Mouse (Mus musculus) ES-E14 (cell line): ENCODE measurements at regions not wholly inside any gene's neighbourhood (a gene's known extent, or its start where the extent isn't known, plus 50 kb on each side); places are given as distances from the start of the nearest gene placed in this dataset.

Experiments
- DNase-seq: peaks from one replicate; pipeline ENCODE4 v3.0.0-alpha.2; 2013; ENCODE audit warnings: low read depth, low spot score
- H3K27ac ChIP-seq: 2 replicates; pipeline ENCODE4 v1.5.1; 2012; ENCODE audit warnings: low read depth, mild to moderate bottlenecking, low read length, moderate library complexity, mixed read lengths; ENCODE audit not compliant: poor library complexity, insufficient read depth, severe bottlenecking
- H3K36me3 ChIP-seq: 2 replicates; pipeline ENCODE4 v1.6.1; 2012; ENCODE audit warnings: mild to moderate bottlenecking, low read length, moderate library complexity, mixed read lengths; ENCODE audit not compliant: control insufficient read depth, poor library complexity, insufficient read depth, severe bottlenecking
- H3K4me1 ChIP-seq, 2 experiments: fragments of 150-350 bp in 1 of 2; sonication (generic) in 1 of 2; 2 replicates each; pipeline ENCODE4 v1.6.1; 2012; ENCODE audit warnings: low read length in 2 of 2, mild to moderate bottlenecking in 1 of 2, mixed read lengths in 1 of 2; ENCODE audit not compliant: control insufficient read depth in 2 of 2, insufficient read depth in 2 of 2, poor library complexity in 1 of 2
- H3K4me3 ChIP-seq, 2 experiments: fragments of 150-350 bp in 1 of 2; sonication (generic) in 1 of 2; 2 replicates each; pipeline ENCODE4 v1.5.1; 2012; ENCODE audit warnings: low read length in 2 of 2, low read depth in 1 of 2, mild to moderate bottlenecking in 1 of 2, mixed read lengths in 1 of 2; ENCODE audit not compliant: insufficient read depth in 1 of 2, poor library complexity in 1 of 2, severe bottlenecking in 1 of 2
- H3K9ac ChIP-seq: 2 replicates; pipeline ENCODE4 v1.6.1; 2012; ENCODE audit warnings: low read depth, mild to moderate bottlenecking, low read length, mixed read lengths; ENCODE audit not compliant: poor library complexity, insufficient read depth, severe bottlenecking
- H3K9me3 ChIP-seq: fragments of 150-350 bp; sonication (generic); 2 replicates; pipeline ENCODE4 v1.6.1; 2012; ENCODE audit warnings: low read depth, mild to moderate bottlenecking, low read length; ENCODE audit not compliant: control insufficient read depth, insufficient read depth
- CHD2 ChIP-seq: IDR thresholded peaks from 2 replicates; pipeline ENCODE4 v1.6.1; 2014; ENCODE audit warnings: mild to moderate bottlenecking, low read depth, low read length, inconsistent platforms
- HCFC1 ChIP-seq: IDR thresholded peaks from 2 replicates; pipeline ENCODE4 v1.6.1; 2012; ENCODE audit warnings: low read length, inconsistent platforms, borderline replicate concordance; ENCODE audit not compliant: insufficient read depth
- MAFK ChIP-seq: IDR thresholded peaks from 2 replicates; pipeline ENCODE4 v1.6.1; 2014; ENCODE audit warnings: mild to moderate bottlenecking, low read depth, low read length, inconsistent platforms; ENCODE audit not compliant: insufficient read depth
- ZC3H11A ChIP-seq: IDR thresholded peaks from 2 replicates; pipeline ENCODE4 v1.6.1; 2012; ENCODE audit warnings: low read depth, mild to moderate bottlenecking, inconsistent platforms, low read length, borderline replicate concordance
- ZNF384 ChIP-seq: IDR thresholded peaks from 2 replicates; pipeline ENCODE4 v1.6.1; 2012; ENCODE audit warnings: low read depth, low read length, inconsistent platforms
- in situ Hi-C, 2 experiments: fragments of 600-800 bp; cut with MboI; formaldehyde crosslinking; loops; one replicate each; pipeline ENCODE4 v1.15.1; 2025; ENCODE audit warnings: low sequenced_read_pairs in 2 of 2, inconsistent platforms in 1 of 2; ENCODE audit not compliant: unreplicated experiment in 2 of 2

- Histone ChIP-seq H3K9me3 (no peaks in the 10 kb centered on the region), H3K4me3 (no peak overlapping the region), H3K9ac (no peak overlapping the region), H3K4me1 (no peaks in the 10 kb centered on the region), H3K27ac (no peak overlapping the region), H3K36me3 (no peaks in the 10 kb centered on the region)
- TF ChIP-seq ZC3H11A (no peak), CHD2 (no peak), HCFC1 (no peak)
- no peak for DNase-seq
- in situ Hi-C loops = no loop called here
Measured at GRCm38 (mm10) chr5:116922059-116922671, 193.7 kb downstream of the Suds3 start.

GRCm38 (mm10) chr5:116914876-116915275 lies 201.0 kb downstream of the Suds3 start:
- no peaks in the 10 kb centered on the region for H3K9me3 ChIP-seq
- no peak overlapping the region for H3K27ac ChIP-seq
- no peak for TF ChIP-seq HCFC1
- no peak for TF ChIP-seq ZC3H11A
- TF ChIP-seq ZNF384 = no peak
- TF ChIP-seq MAFK = no peak
- no peak for TF ChIP-seq CHD2
- peak; percentile 36 for DNase-seq
- no peaks in the 10 kb centered on the region for H3K36me3 ChIP-seq
- no peaks in the 10 kb centered on the region for H3K4me1 ChIP-seq
- in situ Hi-C loops = no loop called here
- H3K9ac ChIP-seq = no peak overlapping the region
- no peak overlapping the region for H3K4me3 ChIP-seq

- no peaks in the 10 kb centered on the region for H3K4me1 ChIP-seq
- in situ Hi-C loops = no loop called here
Measured at GRCm38 (mm10) chr5:116900846-116901245, 215.1 kb downstream of the Suds3 start.

GRCm38 (mm10) chr5:116897391-116897790 lies 218.5 kb downstream of the Suds3 start:
- H3K9ac ChIP-seq = no peak overlapping the region
- TF ChIP-seq ZC3H11A (no peak), CHD2 (no peak), ZNF384 (no peak), HCFC1 (no peak), MAFK (no peak)
- H3K4me1 ChIP-seq = 0 out of 4 replicates have a peak, but pooled peaks cover 0 to 3% of the 10 kb centered on the region in 2 experiments
- DNase-seq = no peak
- in situ Hi-C loops = no loop called here
- H3K9me3 ChIP-seq = no peaks in the 10 kb centered on the region
- H3K36me3 ChIP-seq = no peaks in the 10 kb centered on the region
- H3K27ac ChIP-seq = no peak overlapping the region
- no peak overlapping the region for H3K4me3 ChIP-seq

More at GRCm38 (mm10) chr5:116900846-116901245, 215.1 kb downstream of the Suds3 start:
- H3K9ac ChIP-seq = no peak overlapping the region
- TF ChIP-seq ZNF384 (no peak), ZC3H11A (no peak), MAFK (no peak), CHD2 (no peak), HCFC1 (no peak)
- no peak overlapping the region for H3K4me3 ChIP-seq
- H3K27ac ChIP-seq = no peak overlapping the region
- no peaks in the 10 kb centered on the region for H3K36me3 ChIP-seq
- H3K9me3 ChIP-seq = no peaks in the 10 kb centered on the region
- no peak for DNase-seq
